Mouse (Mus musculus) brain, embryonic 14.5 days (tissue): ENCODE results near the gene Kif1c.

Experiments
- CTCF ChIP-seq: fragments of 200-500 bp; IDR thresholded peaks from 2 replicates; pipeline ENCODE4 v1.5.1; 2012; ENCODE audit warnings: inconsistent platforms, mild to moderate bottlenecking, moderate library complexity, borderline replicate concordance; ENCODE audit not compliant: insufficient read depth, insufficient read length; ENCODE audit errors: extremely low read depth
- POLR2A ChIP-seq: fragments of 200-500 bp; IDR thresholded peaks from 2 replicates; pipeline ENCODE4 v1.6.1; 2012; ENCODE audit warnings: mild to moderate bottlenecking, inconsistent platforms, borderline replicate concordance; ENCODE audit not compliant: poor library complexity, insufficient read depth, insufficient read length, severe bottlenecking; ENCODE audit errors: extremely low read depth

GRCm38 (mm10) chr11:70652029-70652883 is 48.1 kb upstream of the Kif1c start:
- no peak for TF ChIP-seq CTCF
- TF ChIP-seq POLR2A = no peak
